Mouse (Mus musculus) mouse embryonic stem cell (cell line): ENCODE measurements around the gene Raet1e.

ENCODE experiments used
- in situ Hi-C, 2 experiments: fragments of 300-500 bp; cut with MboI; formaldehyde crosslinking; loops; 1 replicate in 1 of 2; 3 replicates in 1 of 2; pipeline ENCODE4 v1.14.3; 2019 to 2020; ENCODE audit warnings: low sequenced_read_pairs in 2 of 2, low pct_unique_long_range_greater_than_20kb in 1 of 2, mixed read lengths in 1 of 2; ENCODE audit not compliant: unreplicated experiment in 1 of 2

The Raet1e gene

GRCm38 (mm10) chr10:22158310-22158999 lies at the start of gene Raet1e, which contains the start of gene H60b:
Gene Raet1e, plus strand, starts transcription at chr10:22158569.
Gene H60b, plus strand, starts transcription at chr10:22158586.
- in situ Hi-C loops, result loop anchor here (5.0 to 10.0 kb wide), 2 partner anchors 124 to 126 kb away; no protein-coding TSS in a partner anchor

- in situ Hi-C loops, result loop anchor here in 1 of 2 experiments (25.0 kb wide), 1 partner anchor 103 kb away; no protein-coding TSS in a partner anchor
Observed at GRCm38 (mm10) chr10:22140665-22141280, 17.6 kb upstream of the Raet1e start.

DNA sequence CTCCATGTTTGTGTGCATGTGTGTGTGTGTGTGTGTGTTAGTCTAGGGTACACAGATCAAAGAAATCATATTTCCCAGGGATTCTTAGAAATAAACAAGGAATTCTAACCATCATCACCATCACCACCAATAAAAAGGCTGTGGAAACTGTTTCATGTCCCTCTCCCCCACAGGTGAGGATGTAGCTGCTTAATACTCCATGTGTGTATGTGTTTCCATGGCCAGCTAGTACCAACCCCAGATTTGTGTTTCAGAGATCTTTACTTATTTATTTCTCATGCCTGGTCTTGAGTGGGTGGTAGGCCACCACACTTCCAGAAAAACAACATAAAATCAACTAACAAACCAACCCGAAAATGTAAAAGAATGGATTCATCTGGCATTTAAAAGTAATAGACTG lies 16.2 kb upstream of the Raet1e start:
- in situ Hi-C loops, result loop anchor here in 1 of 2 experiments (25.0 kb wide), 1 partner anchor 105 kb away; no protein-coding TSS in a partner anchor

GRCm38 (mm10) chr10:22142926-22143325 lies 15.4 kb upstream of the Raet1e start:
- in situ Hi-C loops, result loop anchor here in 1 of 2 experiments (25.0 kb wide), 1 partner anchor 106 kb away; no protein-coding TSS in a partner anchor

- in situ Hi-C loops, result loop anchor here in 1 of 2 experiments (25.0 kb wide), 1 partner anchor 111 kb away; no protein-coding TSS in a partner anchor
Observed at GRCm38 (mm10) chr10:22148441-22149072, 9.8 kb upstream of the Raet1e start.

DNA sequence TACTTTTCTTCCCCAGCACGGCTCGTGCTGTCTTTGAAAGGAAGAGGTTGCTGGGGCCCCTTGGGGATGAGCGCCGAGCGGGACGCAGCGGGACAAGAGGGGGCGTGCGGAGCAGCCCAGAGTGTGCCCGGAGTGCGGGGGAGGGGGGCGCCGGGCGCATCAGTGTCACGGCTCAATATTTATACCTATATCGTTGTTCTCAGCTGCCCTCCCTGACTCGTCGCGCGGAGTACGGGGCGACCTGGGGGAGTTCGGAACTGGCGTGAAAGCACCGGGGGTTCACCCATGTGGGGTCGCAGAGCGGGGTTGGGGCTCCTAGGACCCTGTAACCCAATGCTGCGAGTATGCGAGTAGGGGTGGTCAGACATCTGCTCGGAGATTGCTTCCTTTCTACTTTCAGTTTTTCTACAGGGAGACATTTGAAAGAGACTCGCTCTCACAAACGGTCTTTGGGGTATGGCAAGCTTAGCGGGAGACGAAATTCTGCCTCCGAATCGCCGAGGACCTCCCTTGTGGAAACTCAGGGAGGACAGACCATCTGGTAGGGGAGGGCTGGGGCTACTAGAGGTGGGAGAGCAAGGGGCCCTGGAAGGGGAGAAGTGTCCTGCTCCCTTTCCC lies 9.2 kb upstream of the Raet1e start, which contains the start of gene E030030I06Rik:
Gene E030030I06Rik, minus strand, starts transcription at position 198 of the 618 bp plus-strand sequence.
- in situ Hi-C loops, result loop anchor here in 1 of 2 experiments (25.0 kb wide), 1 partner anchor 112 kb away; no protein-coding TSS in a partner anchor

DNA sequence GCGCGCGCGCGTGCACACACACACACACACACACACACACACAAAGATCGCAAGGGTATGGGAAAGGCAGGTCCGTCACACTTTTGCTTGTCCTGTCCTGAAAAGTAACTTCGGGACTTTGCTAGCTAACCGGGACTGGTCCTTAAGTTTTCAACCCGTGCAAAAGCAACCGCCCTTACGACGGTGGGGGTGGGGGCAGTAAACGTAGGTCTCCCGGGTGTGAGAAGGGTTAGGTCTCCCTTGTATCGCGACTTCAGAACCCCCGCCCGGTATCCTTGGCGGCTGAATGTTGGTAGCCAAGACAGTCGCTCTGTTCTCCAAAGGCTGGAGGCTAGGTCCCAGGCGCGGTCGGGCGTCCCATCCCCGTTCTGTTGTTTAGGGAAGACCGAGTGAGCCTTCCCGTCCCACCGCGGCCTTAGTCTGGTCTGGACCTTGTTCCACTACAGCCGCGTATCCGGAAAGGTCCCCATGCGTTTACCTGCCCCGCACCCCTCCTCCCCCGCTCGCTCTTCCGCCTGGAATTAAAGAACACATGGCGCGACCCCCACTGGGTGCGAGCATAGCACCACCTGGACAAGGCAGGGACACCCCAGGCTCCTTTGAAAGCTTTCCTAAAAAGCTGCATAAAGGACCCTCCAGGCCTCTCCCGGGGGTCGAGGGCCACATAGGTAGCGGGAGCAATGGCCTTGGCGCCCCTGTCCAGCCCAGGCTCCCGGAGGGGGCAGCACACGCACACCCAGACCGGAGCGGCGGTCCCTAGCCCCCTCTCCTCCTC lies 8.5 kb upstream of the Raet1e start:
- in situ Hi-C loops, result loop anchor here (10.0 to 25.0 kb wide), 2 partner anchors 113 to 135 kb away; no protein-coding TSS in a partner anchor

GRCm38 (mm10) chr10:22150593-22150992 lies 7.8 kb upstream of the Raet1e start:
- in situ Hi-C loops, result loop anchor here in 1 of 2 experiments (10.0 kb wide), 1 partner anchor 134 kb away; no protein-coding TSS in a partner anchor

DNA sequence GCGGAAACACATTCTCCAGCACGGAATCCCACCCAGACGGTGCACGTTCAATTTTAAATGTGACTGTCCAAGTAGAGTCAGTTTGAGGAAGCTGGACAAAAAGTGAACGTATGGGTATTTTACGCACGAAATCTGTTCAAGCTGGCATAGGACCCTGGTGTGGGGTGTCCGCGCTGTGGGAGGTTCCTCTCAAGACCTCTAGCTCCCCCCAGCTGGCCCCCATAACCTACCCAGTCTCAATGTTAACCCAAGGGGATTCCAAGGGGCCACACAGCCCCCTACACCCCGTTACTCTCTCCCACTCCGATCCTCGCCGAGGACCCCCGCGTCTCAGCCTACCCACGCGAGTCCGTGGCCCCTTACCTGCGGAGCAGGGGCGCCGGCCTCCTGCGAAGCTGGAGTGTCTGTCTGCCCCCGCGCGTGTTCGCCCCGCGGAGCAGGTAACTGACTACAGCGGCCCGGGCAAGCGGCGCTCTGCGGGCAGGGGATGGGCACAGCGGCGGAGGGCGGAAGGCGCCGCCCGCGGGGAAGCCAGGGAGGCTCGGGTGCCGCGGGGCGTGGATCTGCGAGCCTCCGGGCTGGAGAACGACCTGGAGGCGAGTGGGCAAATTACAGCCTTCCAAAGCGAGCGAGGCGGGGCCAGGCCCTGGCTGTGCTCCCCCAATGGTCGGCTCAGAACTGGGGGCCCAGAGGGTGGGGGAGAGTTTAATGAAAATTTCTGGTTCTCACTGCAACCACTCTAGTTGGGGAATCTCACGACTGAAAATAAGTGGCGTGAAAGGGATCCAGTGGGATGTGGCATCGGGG lies 7.1 kb upstream of the Raet1e start:
- in situ Hi-C loops, result loop anchor here in 1 of 2 experiments (10.0 kb wide), 1 partner anchor 134 kb away; no protein-coding TSS in a partner anchor

- in situ Hi-C loops, result loop anchor here in 1 of 2 experiments (10.0 kb wide), 1 partner anchor 133 kb away; no protein-coding TSS in a partner anchor
Observed at GRCm38 (mm10) chr10:22151863-22152640, 6.3 kb upstream of the Raet1e start.

DNA sequence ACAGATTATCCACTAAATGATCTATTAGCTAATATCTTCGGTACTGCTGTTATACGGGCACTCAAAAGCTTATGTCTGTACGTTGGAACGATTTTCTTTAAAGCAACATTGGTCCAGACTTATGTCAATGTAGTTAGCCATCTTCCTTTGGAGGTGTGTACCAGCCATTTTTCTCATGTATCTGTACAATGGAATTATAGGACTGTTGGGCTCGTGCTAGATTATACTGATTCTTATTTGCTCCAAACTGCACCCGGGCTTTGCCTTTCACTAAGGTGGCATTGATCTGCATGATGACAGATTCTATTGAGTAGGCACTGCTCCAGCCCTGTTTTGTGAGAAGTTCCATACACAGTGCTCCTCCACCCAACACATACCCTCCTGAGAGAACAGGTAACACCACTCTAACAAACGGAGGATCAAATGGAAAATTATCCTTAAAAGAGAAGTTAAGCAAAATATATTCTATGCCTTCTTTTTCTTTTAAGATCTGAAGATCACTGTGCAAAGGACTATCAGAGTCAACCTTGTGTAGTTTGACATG lies 5.2 kb upstream of the Raet1e start:
- in situ Hi-C loops, result loop anchor here in 1 of 2 experiments (10.0 kb wide), 1 partner anchor 132 kb away; no protein-coding TSS in a partner anchor

- in situ Hi-C loops, result loop anchor here in 1 of 2 experiments (10.0 kb wide), 1 partner anchor 131 kb away; no protein-coding TSS in a partner anchor
Observed at GRCm38 (mm10) chr10:22154127-22154526, 4.2 kb upstream of the Raet1e start.

- in situ Hi-C loops, result loop anchor here (5.0 to 10.0 kb wide), 2 partner anchors 127 to 130 kb away; no protein-coding TSS in a partner anchor
Observed at GRCm38 (mm10) chr10:22154871-22155799, 3.2 kb upstream of the Raet1e start.

- in situ Hi-C loops, result loop anchor here (5.0 to 10.0 kb wide), 2 partner anchors 123 to 126 kb away; no protein-coding TSS in a partner anchor
Observed at GRCm38 (mm10) chr10:22159131-22159561, 777 bp downstream of the Raet1e start.
